Mouse (Mus musculus) C2C12 (cell line): ENCODE results near the gene E4f1. TPM values are rescaled to one million over a fixed set of nuclear protein-coding genes. Genes with fewer than 3 reads are reported as not detected.
A peak's percentile ranks its signal among the peaks of the same experiment; 100 is the strongest.

ENCODE experiments used
- H3K27me3 ChIP-seq: one replicate; pipeline ENCODE4 v1.6.1; 2011; ENCODE audit not compliant: control insufficient read depth, insufficient read depth, insufficient read length
- H3K36me3 ChIP-seq: one replicate; pipeline ENCODE4 v1.6.1; 2011; ENCODE audit not compliant: control insufficient read depth, insufficient read depth
- H3K4me3 ChIP-seq: one replicate; pipeline ENCODE4 v1.5.1; 2011; ENCODE audit warnings: mild to moderate bottlenecking, control low read depth; ENCODE audit not compliant: poor library complexity, insufficient read depth, severe bottlenecking
- H3K79me2 ChIP-seq: one replicate; pipeline ENCODE4 v1.6.1; 2011; ENCODE audit not compliant: control insufficient read depth, insufficient read depth
- H3K79me3 ChIP-seq: one replicate; pipeline ENCODE4 v1.6.1; 2011; ENCODE audit warnings: low read depth, control low read depth
- H3ac ChIP-seq: one replicate; pipeline ENCODE3; 2011; ENCODE audit warnings: low read depth; ENCODE audit not compliant: control insufficient read depth, insufficient read length
- CEBPB ChIP-seq: IDR thresholded peaks from one replicate; pipeline ENCODE4 v1.6.1; 2011; ENCODE audit warnings: low read depth, mild to moderate bottlenecking, control low read depth, moderate library complexity
- CTCF ChIP-seq: IDR thresholded peaks from one replicate; pipeline ENCODE4 v1.5.1; 2011; ENCODE audit not compliant: control insufficient read depth, insufficient read depth, insufficient read length
- FOSL1 ChIP-seq: IDR thresholded peaks from one replicate; pipeline ENCODE4 v1.8.0; 2011; ENCODE audit warnings: mild to moderate bottlenecking, low read length; ENCODE audit not compliant: poor library complexity, insufficient read depth, severe bottlenecking
- MAX ChIP-seq: IDR thresholded peaks from one replicate; pipeline ENCODE4 v1.6.1; 2011; ENCODE audit warnings: mild to moderate bottlenecking, control low read depth
- MYOD1 ChIP-seq: IDR thresholded peaks from one replicate; pipeline ENCODE4 v1.6.1; 2011; ENCODE audit warnings: low read depth; ENCODE audit not compliant: control insufficient read depth, insufficient read length
- MYOG ChIP-seq: IDR thresholded peaks from one replicate; pipeline ENCODE4 v1.6.1; 2011; ENCODE audit not compliant: control insufficient read depth, insufficient read length; ENCODE audit errors: extremely low read depth
- USF1 ChIP-seq: IDR thresholded peaks from one replicate; pipeline ENCODE4 v1.6.1; 2011; ENCODE audit warnings: low read depth, mild to moderate bottlenecking, control low read depth, moderate library complexity
- polyA plus RNA-seq: library from polyadenylated mRNA; unstranded; fragments of >200 nt; fragmentation: generic; extraction: Trizol; gene quantifications from one replicate; pipeline ENCODE4 v1.2.1, GENCODE M21; 2012; ENCODE audit warnings: missing spikeins

Gene E4f1
- polyA plus RNA-seq, 1 experiment = 13.1 TPM

DNA sequence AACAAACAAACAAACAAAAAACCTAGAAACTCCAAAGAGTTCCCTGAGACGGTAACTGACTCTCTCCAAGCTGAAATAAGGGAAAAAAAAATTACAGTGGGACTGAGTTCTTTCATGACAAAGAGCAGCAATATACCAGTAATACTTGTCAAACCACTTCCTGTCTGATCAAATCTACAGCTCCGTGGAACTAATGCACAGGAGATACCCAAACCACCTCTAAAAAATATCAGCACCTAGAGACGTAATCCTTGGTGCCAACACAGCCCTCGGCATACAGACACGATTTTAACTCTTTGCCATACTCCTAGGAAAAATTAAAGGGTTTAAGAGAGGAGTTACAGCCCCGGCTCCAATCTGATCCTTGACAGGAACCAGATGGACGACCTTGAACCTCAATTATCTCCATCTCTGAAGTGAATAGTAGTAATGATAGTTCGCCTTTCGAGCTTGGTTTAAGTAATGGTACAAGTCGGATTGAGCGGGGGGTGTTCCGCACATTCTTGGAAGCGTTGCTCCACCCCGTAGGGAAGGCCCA, 15.8 kb downstream of the E4f1 start:
- peak overlapping the region; percentile 79 for H3K4me3 ChIP-seq
- H3K36me3 ChIP-seq = peaks cover 17% of the 10 kb centered on the region
- peaks cover 43% of the 10 kb centered on the region for H3K79me2 ChIP-seq
- H3K27me3 ChIP-seq = no peaks in the 10 kb centered on the region
- H3K79me3 ChIP-seq = peaks cover 19% of the 10 kb centered on the region
- no peak overlapping the region for H3ac ChIP-seq
- TF ChIP-seq FOSL1 = no peak
- no peak for TF ChIP-seq CTCF
- TF ChIP-seq CEBPB = no peak
- no peak for TF ChIP-seq MYOD1
- no peak for TF ChIP-seq MAX
- TF ChIP-seq MYOG = no peak
- TF ChIP-seq USF1 = no peak

DNA sequence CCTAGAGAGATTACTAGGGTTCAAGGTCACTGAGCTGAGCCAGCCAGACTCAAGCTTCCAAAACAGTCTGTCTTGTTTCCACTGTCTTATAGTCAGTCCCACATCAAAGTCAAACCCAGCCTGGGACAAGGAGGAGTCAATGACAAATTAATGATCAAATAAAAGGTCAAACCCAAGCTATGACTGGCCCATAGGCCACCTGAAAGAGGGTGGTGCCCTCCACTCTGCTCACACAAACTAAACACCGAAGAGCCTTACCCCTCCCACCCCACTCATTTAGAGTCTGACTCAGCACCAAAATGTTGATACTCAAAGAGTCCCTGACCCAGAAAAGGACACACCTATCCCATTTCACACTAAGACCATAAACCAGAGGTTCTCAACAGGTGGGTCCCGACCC, 16.7 kb downstream of the E4f1 start:
- no peak overlapping the region for H3K4me3 ChIP-seq
- TF ChIP-seq MYOG = no peak
- no peak for TF ChIP-seq FOSL1
- no peak for TF ChIP-seq CTCF
- TF ChIP-seq MYOD1 = no peak
- no peak for TF ChIP-seq USF1
- TF ChIP-seq MAX = no peak
- no peak for TF ChIP-seq CEBPB
- H3K79me3 ChIP-seq = peaks cover 19% of the 10 kb centered on the region
- H3ac ChIP-seq = no peak overlapping the region
- H3K36me3 ChIP-seq = peaks cover 17% of the 10 kb centered on the region
- peaks cover 43% of the 10 kb centered on the region for H3K79me2 ChIP-seq
- no peaks in the 10 kb centered on the region for H3K27me3 ChIP-seq

DNA sequence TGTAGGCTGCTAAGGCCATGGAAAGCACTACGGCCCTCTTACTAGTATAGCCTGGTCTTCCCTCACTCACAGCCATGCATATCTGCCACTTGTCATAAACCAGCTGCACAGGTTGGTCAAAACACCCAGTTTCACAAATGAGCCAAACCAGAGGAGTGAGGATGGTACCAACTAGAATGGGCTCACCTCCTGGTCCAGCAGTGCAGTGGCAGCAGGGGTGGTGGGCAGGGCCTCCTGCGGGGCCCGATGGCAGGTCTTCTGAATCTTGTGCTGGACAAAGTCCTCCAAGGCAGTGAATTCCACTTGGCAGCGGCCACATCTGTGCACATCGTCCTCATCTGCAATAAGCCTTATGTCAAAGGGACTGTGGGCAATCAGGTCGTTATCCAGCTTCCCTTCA, 18.9 kb downstream of the E4f1 start:
- no peaks in the 10 kb centered on the region for H3K27me3 ChIP-seq
- peaks cover 17% of the 10 kb centered on the region for H3K79me3 ChIP-seq
- no peak for TF ChIP-seq FOSL1
- TF ChIP-seq CTCF = no peak
- TF ChIP-seq USF1 = no peak
- no peak for TF ChIP-seq MYOD1
- TF ChIP-seq CEBPB = no peak
- no peak for TF ChIP-seq MAX
- no peak for TF ChIP-seq MYOG
- peaks cover 25% of the 10 kb centered on the region for H3K36me3 ChIP-seq
- no peak overlapping the region for H3ac ChIP-seq
- H3K79me2 ChIP-seq = peaks cover 38% of the 10 kb centered on the region
- H3K4me3 ChIP-seq = no peak overlapping the region

DNA sequence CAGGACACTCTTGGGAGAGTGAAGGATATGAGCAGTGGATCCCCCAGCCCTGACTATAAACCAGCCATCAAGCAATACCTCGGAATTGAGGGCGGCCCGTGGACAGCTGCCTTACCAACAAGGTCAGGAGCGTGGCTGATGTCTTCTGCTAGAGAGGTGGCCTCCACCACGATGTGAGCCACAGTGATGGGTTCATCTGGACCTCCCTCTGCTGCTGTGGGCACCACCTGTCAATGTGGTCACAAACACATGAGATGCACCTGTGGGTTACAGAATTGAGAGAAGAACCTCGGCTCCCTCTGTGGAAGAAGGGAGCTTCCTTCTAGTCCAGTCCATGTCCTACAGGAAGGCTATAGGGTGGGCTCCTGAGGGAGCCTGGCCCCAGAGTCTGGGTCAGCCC, 20.6 kb downstream of the E4f1 start:
- H3K4me3 ChIP-seq = no peak overlapping the region
- H3K36me3 ChIP-seq = peaks cover 34% of the 10 kb centered on the region
- no peak for TF ChIP-seq MYOG
- no peak for TF ChIP-seq MAX
- TF ChIP-seq CEBPB = no peak
- no peak for TF ChIP-seq FOSL1
- no peak for TF ChIP-seq USF1
- no peak for TF ChIP-seq MYOD1
- no peak for TF ChIP-seq CTCF
- no peak overlapping the region for H3ac ChIP-seq
- H3K27me3 ChIP-seq = no peaks in the 10 kb centered on the region
- H3K79me2 ChIP-seq = peaks cover 33% of the 10 kb centered on the region
- peaks cover 14% of the 10 kb centered on the region for H3K79me3 ChIP-seq

DNA sequence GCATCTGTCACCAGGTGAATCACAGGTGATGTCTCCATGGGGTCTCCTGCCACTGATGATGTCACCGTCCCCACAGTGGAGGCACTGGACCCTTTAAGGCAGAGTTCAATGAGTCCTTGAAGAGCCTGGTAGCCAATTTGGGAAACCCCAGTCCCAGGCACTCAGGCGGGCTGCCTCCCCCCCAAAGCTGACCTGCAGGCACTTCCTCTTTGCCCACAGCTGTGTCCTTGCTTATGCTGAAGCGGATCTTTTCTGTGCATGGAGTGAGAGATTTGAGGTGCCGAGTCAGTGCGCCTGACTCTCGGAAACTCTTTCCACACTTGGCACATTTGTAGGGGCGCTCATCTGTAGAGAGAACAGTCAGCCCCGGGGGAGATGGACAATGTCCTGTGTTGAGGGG, 23.5 kb downstream of the E4f1 start:
- TF ChIP-seq FOSL1 (no peak), CEBPB (no peak), MYOG (no peak), CTCF (no peak), USF1 (no peak), MAX (no peak), MYOD1 (no peak)
- peaks cover 44% of the 10 kb centered on the region for H3K36me3 ChIP-seq

DNA sequence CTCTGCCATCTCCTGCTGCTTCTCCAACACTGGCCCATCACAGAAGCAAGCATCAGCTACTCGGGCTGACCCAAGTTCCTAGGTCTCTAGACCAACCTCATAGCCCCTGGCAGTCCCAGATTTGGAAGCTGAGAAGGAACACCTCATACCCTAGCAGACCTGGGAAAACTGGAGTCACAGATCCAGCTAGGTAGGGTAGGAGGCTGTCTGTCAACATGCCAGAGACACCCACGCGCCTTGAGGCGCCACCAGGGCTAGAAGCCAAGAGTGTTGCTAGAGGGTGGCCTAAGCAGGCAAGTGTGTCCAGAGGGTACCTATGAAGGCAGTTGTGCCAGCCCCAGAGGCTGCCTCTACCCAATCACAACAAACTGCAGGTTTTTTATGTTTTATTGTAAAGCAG, 26.7 kb downstream of the E4f1 start:
- no peak overlapping the region for H3K4me3 ChIP-seq
- H3K79me3 ChIP-seq = no peaks in the 10 kb centered on the region
- no peak overlapping the region for H3ac ChIP-seq
- H3K36me3 ChIP-seq = peaks cover 28% of the 10 kb centered on the region
- no peaks in the 10 kb centered on the region for H3K27me3 ChIP-seq
- H3K79me2 ChIP-seq = no peaks in the 10 kb centered on the region
- TF ChIP-seq CTCF = no peak
- no peak for TF ChIP-seq MAX

More for the DNA sequence above, 23.5 kb downstream of the E4f1 start:
- H3K79me2 ChIP-seq = peaks cover 4% of the 10 kb centered on the region
- no peaks in the 10 kb centered on the region for H3K79me3 ChIP-seq
- H3K27me3 ChIP-seq = no peaks in the 10 kb centered on the region
- no peak overlapping the region for H3K4me3 ChIP-seq
- H3ac ChIP-seq = no peak overlapping the region
